Mouse (Mus musculus) midbrain, postnatal 0 days (tissue): ENCODE data around the gene Kdm3a. TPM values are rescaled to one million over a fixed set of nuclear protein-coding genes. Genes with fewer than 3 reads are reported as not detected.

Experiments
- ATAC-seq: fragments of 200-750 bp; cut with Nextera tagmentation; 2 replicates; pipeline ENCODE4 v1.8.0; 2017; ENCODE audit warnings: moderate number of reproducible peaks, mild to moderate bottlenecking, moderate TSS enrichment, moderate library complexity; ENCODE audit not compliant: low FRiP score
- DNase-seq: peaks from one replicate; pipeline ENCODE4 v3.0.0-alpha.2; 2015; ENCODE audit warnings: low spot score
- H3K27ac ChIP-seq: fragments of 300-500 bp; sonication (generic); 2 replicates; pipeline ENCODE4 v1.5.1; 2014; ENCODE audit warnings: low read depth, mild to moderate bottlenecking, low read length, mixed read lengths
- H3K27me3 ChIP-seq: fragments of 300-500 bp; sonication (generic); 2 replicates; pipeline ENCODE4 v1.6.1; 2014; ENCODE audit warnings: low read length, control low read depth, mixed read lengths; ENCODE audit not compliant: insufficient read depth
- H3K36me3 ChIP-seq: fragments of 300-500 bp; sonication (generic); 2 replicates; pipeline ENCODE4 v1.6.1; 2014; ENCODE audit warnings: low read length, control low read depth, mixed read lengths; ENCODE audit not compliant: insufficient read depth
- H3K4me1 ChIP-seq: fragments of 300-500 bp; sonication (generic); 2 replicates; pipeline ENCODE4 v1.6.1; 2014; ENCODE audit warnings: mild to moderate bottlenecking, control low read depth, antibody characterized with exemption, low read length, mixed read lengths; ENCODE audit not compliant: insufficient read depth
- H3K4me2 ChIP-seq: fragments of 300-500 bp; sonication (generic); 2 replicates; pipeline ENCODE4 v1.6.1; 2014; ENCODE audit warnings: low read depth, mild to moderate bottlenecking, low read length, mixed read lengths; ENCODE audit not compliant: poor library complexity, severe bottlenecking
- H3K4me3 ChIP-seq: fragments of 300-500 bp; sonication (generic); 2 replicates; pipeline ENCODE4 v1.5.1; 2014; ENCODE audit warnings: low read depth, mild to moderate bottlenecking, low read length, moderate library complexity
- H3K9ac ChIP-seq: fragments of 300-500 bp; sonication (generic); replicated peaks from 2 replicates; pipeline ENCODE4 v1.6.1; 2014; ENCODE audit warnings: mild to moderate bottlenecking, low read length, moderate library complexity, mixed read lengths; ENCODE audit not compliant: poor library complexity, severe bottlenecking
- H3K9me3 ChIP-seq: fragments of 300-500 bp; sonication (generic); 2 replicates; pipeline ENCODE4 v1.6.1; 2016; ENCODE audit warnings: low read length, control low read depth
- CTCF ChIP-seq: IDR thresholded peaks from 2 replicates; pipeline ENCODE4 v1.5.1; 2016; ENCODE audit warnings: antibody characterized with exemption, mild to moderate bottlenecking
- WGBS: fragments of 180-500 bp; shearing (Covaris S2); extraction: QIAGEN DNeasy Blood & Tissue Kit; methylation state at CpG from one replicate; pipeline ENCODE4 v1.1.7; 2014; 5-methylcytosine and 5-hydroxymethylcytosine counted together
- polyA plus RNA-seq: library from polyadenylated mRNA; unstranded; fragments of >200 nt; fragmentation: Nextera tagmentation; extraction: Ambion mirVana; gene quantifications from 2 replicates; pipeline ENCODE4 v1.2.1, GENCODE M21; 2015
- total RNA-seq: library from RNA; depleted of rRNA; stranded (reverse); fragments of >200 nt; gene quantifications from 2 replicates; pipeline ENCODE4 v1.2.3, GENCODE M21; 2014; rRNA removed

Gene Kdm3a
- 34.4 and 49.4 TPM in 2 replicates for total RNA-seq
- 14.2 and 17.0 TPM in 2 replicates for polyA plus RNA-seq

GRCm38 (mm10) chr6:71632829-71633662 lies at the start of gene Kdm3a:
Gene Kdm3a, minus strand, starts transcription at chr6:71632990.
- H3K27ac ChIP-seq: peak within 1 kb of the TSS; percentile 97
- TF ChIP-seq CTCF: peak; percentile 78
- peak within 1 kb of the TSS; percentile 72 for H3K4me3 ChIP-seq
- peaks cover 2% of the 10 kb centered on the region; the same call in 1 of the 2 replicates for H3K36me3 ChIP-seq
- peaks cover 6% of the 10 kb centered on the region; the same call in 1 of the 2 replicates for H3K27me3 ChIP-seq
- ATAC-seq: peak; percentile 99
- DNase-seq: peak; percentile 99
- H3K4me1 ChIP-seq: peaks cover 5% of the 10 kb centered on the region; the same call in 1 of the 2 replicates
- H3K4me2 ChIP-seq: peak within 1 kb of the TSS; percentile 84
- H3K9ac ChIP-seq: peak within 1 kb of the TSS; percentile 64
- no peaks in the 10 kb centered on the region for H3K9me3 ChIP-seq
- under 1% methylated on average over 63 of the region's 63 CpGs for WGBS

- no peak overlapping the region for H3K4me3 ChIP-seq
- TF ChIP-seq CTCF: 0 out of 2 replicates have a peak, but pooled peaks have one; percentile 13
- DNase-seq (no peak), ATAC-seq (no peak)
- H3K4me1 ChIP-seq: no peaks in the 10 kb centered on the region
- no peak overlapping the region for H3K9ac ChIP-seq
- H3K27ac ChIP-seq: no peak overlapping the region
- 73% methylated on average over 7 of the region's 7 CpGs for WGBS
- no peak overlapping the region for H3K4me2 ChIP-seq
- no peaks in the 10 kb centered on the region for H3K27me3 ChIP-seq
- no peaks in the 10 kb centered on the region for H3K36me3 ChIP-seq
- H3K9me3 ChIP-seq: no peaks in the 10 kb centered on the region
Measured at GRCm38 (mm10) chr6:71678891-71679290, 46.1 kb upstream of the Kdm3a start.

- H3K4me2 ChIP-seq: no peak overlapping the region
- 78% methylated on average over 2 of the region's 2 CpGs for WGBS
Measured at GRCm38 (mm10) chr6:71673166-71673565, 40.4 kb upstream of the Kdm3a start.

GRCm38 (mm10) chr6:71664511-71664910 lies 31.7 kb upstream of the Kdm3a start:
- Histone ChIP-seq H3K36me3 (no peaks in the 10 kb centered on the region), H3K4me2 (no peak overlapping the region), H3K9me3 (no peaks in the 10 kb centered on the region), H3K9ac (no peak overlapping the region), H3K4me1 (no peaks in the 10 kb centered on the region), H3K27me3 (no peaks in the 10 kb centered on the region), H3K27ac (no peak overlapping the region), H3K4me3 (no peak overlapping the region)
- 71% methylated on average over 1 of the region's 1 CpGs for WGBS
- TF ChIP-seq CTCF: no peak
- DNase-seq (no peak), ATAC-seq (no peak)

More at GRCm38 (mm10) chr6:71673166-71673565, 40.4 kb upstream of the Kdm3a start:
- TF ChIP-seq CTCF: peak; percentile 22; the same call in 1 of the 2 replicates
- DNase-seq (no peak), ATAC-seq (no peak)
- Histone ChIP-seq H3K27me3 (no peaks in the 10 kb centered on the region), H3K4me1 (no peaks in the 10 kb centered on the region), H3K9ac (no peak overlapping the region), H3K27ac (no peak overlapping the region), H3K9me3 (no peaks in the 10 kb centered on the region), H3K4me3 (no peak overlapping the region), H3K36me3 (no peaks in the 10 kb centered on the region)

GRCm38 (mm10) chr6:71658290-71658689 lies 25.5 kb upstream of the Kdm3a start:
- Histone ChIP-seq H3K4me3 (no peak overlapping the region), H3K4me2 (no peak overlapping the region), H3K4me1 (no peaks in the 10 kb centered on the region), H3K9me3 (no peaks in the 10 kb centered on the region), H3K27me3 (no peaks in the 10 kb centered on the region), H3K27ac (no peak overlapping the region), H3K9ac (no peak overlapping the region), H3K36me3 (no peaks in the 10 kb centered on the region)
- 84% methylated on average over 2 of the region's 2 CpGs for WGBS
- no peak for ATAC-seq
- DNase-seq: no peak
- no peak for TF ChIP-seq CTCF

GRCm38 (mm10) chr6:71655835-71656234 lies 23.0 kb upstream of the Kdm3a start:
- ATAC-seq (no peak), DNase-seq (no peak)
- Histone ChIP-seq H3K27me3 (no peaks in the 10 kb centered on the region), H3K9me3 (no peaks in the 10 kb centered on the region), H3K36me3 (no peaks in the 10 kb centered on the region), H3K4me2 (no peak overlapping the region), H3K27ac (no peak overlapping the region), H3K9ac (no peak overlapping the region), H3K4me3 (no peak overlapping the region), H3K4me1 (no peaks in the 10 kb centered on the region)
- WGBS: 76% methylated on average over 3 of the region's 3 CpGs
- no peak for TF ChIP-seq CTCF
